Mouse (Mus musculus): Measurements from ENCODE around the gene Fbxo21. TPM values are rescaled to one million over a fixed set of nuclear protein-coding genes. Genes with fewer than 3 reads are reported as not detected.

Fbxo21 gene
- polyA plus RNA-seq, 1 experiment, result 51.1 TPM

DNA sequence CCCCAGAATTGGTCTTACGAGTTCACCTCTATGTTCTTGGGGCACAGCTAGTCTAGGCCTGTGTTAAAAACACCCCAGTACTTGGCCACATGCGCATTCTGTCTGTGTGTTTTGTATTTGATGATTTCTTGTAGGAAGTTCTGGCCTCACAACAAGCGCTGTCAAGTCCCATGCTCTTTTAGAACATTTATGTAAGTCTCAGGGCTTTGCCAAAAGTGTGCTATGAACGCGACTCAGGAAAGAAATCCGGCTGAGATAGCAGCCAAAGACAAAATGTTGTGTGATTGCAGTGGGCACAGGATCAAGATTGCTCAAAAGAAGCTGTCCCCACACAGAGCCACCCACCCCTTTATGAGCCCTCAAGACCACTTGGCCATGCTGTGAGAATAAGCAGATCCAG lies 17.0 kb downstream of the Fbxo21 start:
- Histone ChIP-seq H3K4me1 (ENCODE audit: control insufficient read depth, insufficient read depth, low read length) (no peaks in the 10 kb centered on the region), H3K27ac (ENCODE audit: control insufficient read depth, insufficient read depth, low read depth, low read length) (no peak overlapping the region), H3K4me3 (ENCODE audit: control insufficient read depth, low read depth, low read length) (no peak overlapping the region), H3K27me3 (ENCODE audit: control insufficient read depth, insufficient read depth, low read length) (no peaks in the 10 kb centered on the region), H3K36me3 (ENCODE audit: control insufficient read depth, insufficient read depth, low read length) (no peaks in the 10 kb centered on the region)
- TF ChIP-seq CTCF (IDR thresholded peaks at IDR 0.05; ENCODE audit: control insufficient read depth, insufficient read depth, insufficient replicate concordance, low read depth, low read length) (no peak), POLR2A (IDR thresholded peaks at IDR 0.05; ENCODE audit: control insufficient read depth, low read depth, low read length) (no peak)

DNA sequence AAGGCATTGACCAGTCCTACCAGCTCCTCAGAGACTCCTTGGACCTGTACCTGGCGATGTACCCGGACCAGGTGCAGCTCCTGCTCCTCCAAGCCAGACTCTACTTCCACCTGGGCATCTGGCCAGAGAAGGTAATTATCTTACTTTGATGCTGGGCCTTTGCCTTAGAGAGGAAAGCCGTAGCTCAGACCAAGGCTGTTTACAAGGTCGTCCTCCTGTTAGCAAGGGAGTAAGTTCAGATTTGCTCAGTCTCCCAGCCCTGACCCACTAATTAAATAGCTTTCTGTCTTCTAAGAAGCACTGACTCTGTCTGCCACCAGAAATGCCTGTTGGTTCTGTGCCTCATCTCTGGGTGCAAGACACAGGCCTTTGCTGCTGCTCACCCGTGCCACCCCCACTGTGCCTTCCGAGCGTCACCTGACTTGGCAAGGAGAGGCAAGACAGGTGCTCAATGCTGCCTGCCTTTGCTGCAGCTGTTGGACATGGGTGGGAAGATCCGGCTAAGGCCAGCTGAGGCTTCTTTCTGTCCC lies 18.9 kb downstream of the Fbxo21 start:
- H3K27me3 ChIP-seq (ENCODE audit: control insufficient read depth, insufficient read depth, low read length), result no peaks in the 10 kb centered on the region
- no peak for TF ChIP-seq POLR2A (IDR thresholded peaks at IDR 0.05; ENCODE audit: control insufficient read depth, low read depth, low read length)
- no peak for TF ChIP-seq CTCF (IDR thresholded peaks at IDR 0.05; ENCODE audit: control insufficient read depth, insufficient read depth, insufficient replicate concordance, low read depth, low read length)
- H3K27ac ChIP-seq (ENCODE audit: control insufficient read depth, insufficient read depth, low read depth, low read length), result no peak overlapping the region
- H3K4me1 ChIP-seq (ENCODE audit: control insufficient read depth, insufficient read depth, low read length), result no peaks in the 10 kb centered on the region
- no peak overlapping the region for H3K4me3 ChIP-seq (ENCODE audit: control insufficient read depth, low read depth, low read length)
- no peaks in the 10 kb centered on the region for H3K36me3 ChIP-seq (ENCODE audit: control insufficient read depth, insufficient read depth, low read length)

DNA sequence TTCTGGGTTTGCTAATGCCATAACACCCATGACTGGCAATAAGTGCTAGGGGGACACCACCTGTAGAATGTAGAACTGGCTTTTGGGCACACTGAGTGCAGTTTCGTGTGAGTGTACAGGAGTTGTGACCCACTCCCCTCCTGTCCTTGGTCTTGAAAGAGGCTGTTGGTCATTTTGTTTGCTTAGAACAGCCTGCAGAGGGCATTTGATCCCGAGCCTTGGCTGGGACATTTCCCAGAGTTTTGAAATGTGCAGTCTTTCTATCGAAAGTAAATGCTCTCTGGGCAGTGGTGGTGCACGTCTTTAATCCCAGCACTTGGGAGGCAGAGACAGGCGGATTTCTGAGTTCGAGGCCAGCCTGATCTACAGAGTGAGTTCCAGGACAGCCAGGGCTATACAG lies 19.4 kb downstream of the Fbxo21 start:
- no peak for TF ChIP-seq POLR2A (IDR thresholded peaks at IDR 0.05; ENCODE audit: control insufficient read depth, low read depth, low read length)
- no peak for TF ChIP-seq CTCF (IDR thresholded peaks at IDR 0.05; ENCODE audit: control insufficient read depth, insufficient read depth, insufficient replicate concordance, low read depth, low read length)
- no peaks in the 10 kb centered on the region for H3K36me3 ChIP-seq (ENCODE audit: control insufficient read depth, insufficient read depth, low read length)

DNA sequence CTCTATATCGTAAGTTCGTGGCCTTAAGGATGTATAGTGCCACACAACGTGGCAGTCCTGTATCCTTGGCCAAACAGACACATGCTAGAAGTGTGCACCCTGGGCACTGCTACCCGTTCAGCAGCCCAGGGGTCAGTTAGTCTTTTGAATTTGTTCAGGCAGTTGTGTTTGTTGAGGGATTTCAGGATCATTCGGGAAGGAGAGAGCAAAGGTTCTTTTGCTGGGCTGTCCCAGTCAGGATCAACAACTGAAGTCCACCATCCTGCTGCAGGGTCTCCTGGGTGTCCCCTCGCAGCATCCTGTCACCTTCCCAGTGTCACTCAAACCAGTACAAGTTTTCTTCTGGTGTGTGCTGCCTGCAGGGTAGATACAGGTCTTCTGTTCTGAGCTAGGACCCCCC lies 20.1 kb downstream of the Fbxo21 start:
- H3K4me3 ChIP-seq (ENCODE audit: control insufficient read depth, low read depth, low read length), result no peak overlapping the region
- H3K27me3 ChIP-seq (ENCODE audit: control insufficient read depth, insufficient read depth, low read length), result no peaks in the 10 kb centered on the region
- H3K27ac ChIP-seq (ENCODE audit: control insufficient read depth, insufficient read depth, low read depth, low read length), result no peak overlapping the region
- no peak for TF ChIP-seq CTCF (IDR thresholded peaks at IDR 0.05; ENCODE audit: control insufficient read depth, insufficient read depth, insufficient replicate concordance, low read depth, low read length)
- no peak for TF ChIP-seq POLR2A (IDR thresholded peaks at IDR 0.05; ENCODE audit: control insufficient read depth, low read depth, low read length)
- H3K36me3 ChIP-seq (ENCODE audit: control insufficient read depth, insufficient read depth, low read length), result no peaks in the 10 kb centered on the region
- no peaks in the 10 kb centered on the region for H3K4me1 ChIP-seq (ENCODE audit: control insufficient read depth, insufficient read depth, low read length)

More for the DNA sequence above, 19.4 kb downstream of the Fbxo21 start:
- Histone ChIP-seq H3K4me3 (ENCODE audit: control insufficient read depth, low read depth, low read length) (no peak overlapping the region), H3K27ac (ENCODE audit: control insufficient read depth, insufficient read depth, low read depth, low read length) (no peak overlapping the region), H3K27me3 (ENCODE audit: control insufficient read depth, insufficient read depth, low read length) (no peaks in the 10 kb centered on the region), H3K4me1 (ENCODE audit: control insufficient read depth, insufficient read depth, low read length) (no peaks in the 10 kb centered on the region)

DNA sequence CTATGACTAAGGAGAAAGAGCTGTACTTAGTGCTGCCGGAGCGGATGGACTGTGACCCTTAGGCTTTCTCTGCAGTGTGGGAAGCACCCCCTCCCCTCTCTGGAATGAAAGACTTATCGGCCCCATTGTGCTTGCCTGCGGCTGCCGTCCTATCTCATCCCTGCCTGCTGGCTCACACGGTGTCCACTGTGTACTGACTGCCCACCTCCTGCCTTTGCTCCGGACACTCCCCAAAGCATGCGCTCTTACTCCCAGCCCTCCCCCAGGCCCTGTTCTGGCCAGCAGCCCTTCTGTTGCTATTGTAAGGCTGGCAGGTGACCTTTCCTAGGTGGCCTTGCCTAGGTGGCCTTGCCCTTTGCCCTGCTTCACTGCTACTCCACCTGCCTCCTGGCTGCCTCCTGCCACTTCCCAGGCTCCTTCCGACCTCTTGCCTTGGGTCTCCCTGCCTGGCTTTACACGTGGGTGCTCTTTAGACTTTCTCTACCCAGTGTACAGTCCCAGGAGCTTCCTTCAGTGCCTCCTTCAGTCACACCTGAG lies 21.0 kb downstream of the Fbxo21 start:
- Histone ChIP-seq H3K4me1 (ENCODE audit: control insufficient read depth, insufficient read depth, low read length) (no peaks in the 10 kb centered on the region), H3K27me3 (ENCODE audit: control insufficient read depth, insufficient read depth, low read length) (no peaks in the 10 kb centered on the region), H3K4me3 (ENCODE audit: control insufficient read depth, low read depth, low read length) (no peak overlapping the region), H3K36me3 (ENCODE audit: control insufficient read depth, insufficient read depth, low read length) (no peaks in the 10 kb centered on the region), H3K27ac (ENCODE audit: control insufficient read depth, insufficient read depth, low read depth, low read length) (no peak overlapping the region)
- TF ChIP-seq CTCF (IDR thresholded peaks at IDR 0.05; ENCODE audit: control insufficient read depth, insufficient read depth, insufficient replicate concordance, low read depth, low read length) (no peak), POLR2A (IDR thresholded peaks at IDR 0.05; ENCODE audit: control insufficient read depth, low read depth, low read length) (no peak)

DNA sequence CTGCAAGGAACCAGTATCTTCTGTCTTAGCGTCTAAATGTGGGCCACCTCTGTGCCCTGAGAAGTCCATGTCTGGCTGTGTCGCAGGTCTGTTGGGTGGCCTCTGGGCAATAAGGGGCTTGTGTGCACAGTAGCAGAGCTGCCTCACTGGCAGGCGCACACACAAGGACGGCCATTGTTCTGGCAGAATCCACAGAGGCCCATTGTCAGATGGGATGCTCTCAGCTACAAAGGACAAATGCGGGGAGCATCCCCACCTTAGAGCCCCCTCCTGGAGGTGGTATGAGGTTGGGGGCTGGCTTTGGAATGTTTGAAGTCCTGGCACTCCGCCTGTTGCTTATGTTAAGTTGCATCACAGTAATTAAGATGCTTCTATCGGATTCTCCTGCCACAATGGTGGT lies 22.5 kb downstream of the Fbxo21 start:
- Histone ChIP-seq H3K27ac (ENCODE audit: control insufficient read depth, insufficient read depth, low read depth, low read length) (peak overlapping the region; percentile 16; the same call in 1 of the 2 replicates), H3K4me3 (ENCODE audit: control insufficient read depth, low read depth, low read length) (peak overlapping the region; percentile 62), H3K4me1 (ENCODE audit: control insufficient read depth, insufficient read depth, low read length) (no peaks in the 10 kb centered on the region), H3K27me3 (ENCODE audit: control insufficient read depth, insufficient read depth, low read length) (no peaks in the 10 kb centered on the region), H3K36me3 (ENCODE audit: control insufficient read depth, insufficient read depth, low read length) (no peaks in the 10 kb centered on the region)
- TF ChIP-seq POLR2A (IDR thresholded peaks at IDR 0.05; ENCODE audit: control insufficient read depth, low read depth, low read length) (peak; percentile 30; the same call in 1 of the 2 replicates), CTCF (IDR thresholded peaks at IDR 0.05; ENCODE audit: control insufficient read depth, insufficient read depth, insufficient replicate concordance, low read depth, low read length) (no peak)

DNA sequence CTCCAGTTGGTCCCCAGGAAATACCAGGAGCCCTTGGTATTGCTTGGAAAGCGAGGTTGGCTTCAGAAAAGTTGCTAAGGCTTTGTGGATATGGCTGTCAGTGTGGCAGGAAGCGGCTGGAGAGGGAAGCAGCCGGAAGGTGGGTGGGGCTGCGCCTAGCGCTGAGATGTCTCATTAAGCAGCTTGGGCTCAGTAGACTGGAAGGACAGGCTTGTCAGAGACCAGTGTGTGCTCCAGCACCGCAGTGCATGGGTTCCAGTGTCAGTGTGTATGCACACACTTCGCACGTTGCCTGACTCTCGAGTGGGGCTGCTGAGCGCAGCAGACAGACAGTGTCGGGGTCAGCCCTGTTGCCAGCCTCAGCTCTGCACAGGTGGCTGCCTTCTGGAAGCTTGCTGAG lies 23.1 kb downstream of the Fbxo21 start:
- H3K36me3 ChIP-seq (ENCODE audit: control insufficient read depth, insufficient read depth, low read length), result no peaks in the 10 kb centered on the region
- TF ChIP-seq CTCF (IDR thresholded peaks at IDR 0.05; ENCODE audit: control insufficient read depth, insufficient read depth, insufficient replicate concordance, low read depth, low read length), result no peak
- TF ChIP-seq POLR2A (IDR thresholded peaks at IDR 0.05; ENCODE audit: control insufficient read depth, low read depth, low read length), result 0 out of 2 replicates have a peak, but pooled peaks have one; percentile 10
- peak overlapping the region; percentile 74 for H3K4me3 ChIP-seq (ENCODE audit: control insufficient read depth, low read depth, low read length)
- no peaks in the 10 kb centered on the region for H3K27me3 ChIP-seq (ENCODE audit: control insufficient read depth, insufficient read depth, low read length)
- H3K27ac ChIP-seq (ENCODE audit: control insufficient read depth, insufficient read depth, low read depth, low read length), result no peak overlapping the region
- no peaks in the 10 kb centered on the region for H3K4me1 ChIP-seq (ENCODE audit: control insufficient read depth, insufficient read depth, low read length)
